Mouse (Mus musculus): Measurements from ENCODE around the gene Pex7. TPM values are rescaled to one million over a fixed set of nuclear protein-coding genes. Genes with fewer than 3 reads are reported as not detected.

Gene Pex7
- total and polyA plus RNA-seq, 2 experiments from 2014 or later: 24.2 to 46.7 TPM

- H3K4me1 ChIP-seq (ENCODE audit: control insufficient read depth, insufficient read depth): no peaks in the 10 kb centered on the region
- WGBS: 85% methylated on average over 3 of the region's 3 CpGs
- no peaks in the 10 kb centered on the region; the same call in 1 of the 2 replicates for H3K36me3 ChIP-seq (replicated peaks; ENCODE audit: control insufficient read depth, insufficient read depth, low read length)
- no peak for ATAC-seq (ENCODE audit: insufficient read depth, low read depth)
- H3K9ac ChIP-seq (replicated peaks; ENCODE audit: low read depth, low read length): no peak overlapping the region
- H3K4me2 ChIP-seq (ENCODE audit: low read depth, low read length): no peak overlapping the region
- no peaks in the 10 kb centered on the region for H3K9me3 ChIP-seq (replicated peaks; ENCODE audit: control insufficient read depth, low read length)
- no peak overlapping the region for H3K27ac ChIP-seq (ENCODE audit: low read depth)
- no peak for DNase-seq (ENCODE audit: low spot score)
- TF ChIP-seq CTCF (IDR thresholded peaks at IDR 0.05; ENCODE audit: low read depth) (no peak), EP300 (IDR thresholded peaks at IDR 0.05; ENCODE audit: low read depth) (no peak)
- no peak overlapping the region for H3K4me3 ChIP-seq (ENCODE audit: low read depth, low read length)
- H3K27me3 ChIP-seq (ENCODE audit: control insufficient read depth, insufficient read depth, low read length): no peaks in the 10 kb centered on the region
Measured at GRCm38 (mm10) chr10:19889908-19890307, 17.6 kb downstream of the Pex7 start.

GRCm38 (mm10) chr10:19886249-19886648, 21.2 kb downstream of the Pex7 start:
- Histone ChIP-seq H3K4me2 (ENCODE audit: low read depth, low read length) (no peak overlapping the region), H3K4me3 (ENCODE audit: low read depth, low read length) (no peak overlapping the region), H3K9ac (replicated peaks; ENCODE audit: low read depth, low read length) (no peak overlapping the region), H3K9me3 (replicated peaks; ENCODE audit: control insufficient read depth, low read length) (no peaks in the 10 kb centered on the region), H3K36me3 (replicated peaks; ENCODE audit: control insufficient read depth, insufficient read depth, low read length) (0 out of 2 replicates have a peak, but pooled peaks cover 4% of the 10 kb centered on the region), H3K27ac (ENCODE audit: low read depth) (no peak overlapping the region), H3K27me3 (ENCODE audit: control insufficient read depth, insufficient read depth, low read length) (no peaks in the 10 kb centered on the region), H3K4me1 (ENCODE audit: control insufficient read depth, insufficient read depth) (no peaks in the 10 kb centered on the region)
- TF ChIP-seq EP300 (IDR thresholded peaks at IDR 0.05; ENCODE audit: low read depth): no peak
- no peak for DNase-seq (ENCODE audit: low spot score)
- WGBS: 62% methylated on average over 3 of the region's 3 CpGs
- ATAC-seq (ENCODE audit: insufficient read depth, low read depth): no peak

DNA sequence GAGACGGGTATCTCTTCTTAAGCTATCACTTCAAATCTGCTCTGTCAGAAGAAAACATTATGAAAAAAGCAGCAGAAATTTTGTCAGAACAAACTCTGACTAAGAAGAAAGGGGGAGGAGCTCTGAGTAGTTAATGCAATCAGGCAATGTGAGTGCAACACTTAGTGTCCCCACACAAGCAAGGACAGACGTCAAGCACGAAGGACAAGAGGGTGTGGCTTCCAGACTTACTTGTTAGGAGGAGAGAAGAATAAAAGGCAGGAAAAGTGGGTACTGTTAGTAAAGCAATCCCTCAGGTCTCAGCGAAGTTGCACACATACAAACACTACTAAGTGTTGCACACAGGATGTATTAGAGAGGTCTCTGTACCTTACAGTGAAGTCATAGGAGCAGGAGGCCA, 23.1 kb downstream of the Pex7 start:
- DNase-seq (ENCODE audit: low spot score): no peak
- H3K9me3 ChIP-seq (replicated peaks; ENCODE audit: control insufficient read depth, low read length): no peaks in the 10 kb centered on the region
- no peak overlapping the region for H3K4me2 ChIP-seq (ENCODE audit: low read depth, low read length)
- H3K36me3 ChIP-seq (replicated peaks; ENCODE audit: control insufficient read depth, insufficient read depth, low read length): 0 out of 2 replicates have a peak, but pooled peaks cover 8% of the 10 kb centered on the region
- H3K4me1 ChIP-seq (ENCODE audit: control insufficient read depth, insufficient read depth): no peaks in the 10 kb centered on the region
- no peak overlapping the region for H3K4me3 ChIP-seq (ENCODE audit: low read depth, low read length)
- no peak for TF ChIP-seq EP300 (IDR thresholded peaks at IDR 0.05; ENCODE audit: low read depth)
- TF ChIP-seq CTCF (IDR thresholded peaks at IDR 0.05; ENCODE audit: low read depth): no peak
- no peak overlapping the region for H3K9ac ChIP-seq (replicated peaks; ENCODE audit: low read depth, low read length)
- H3K27me3 ChIP-seq (ENCODE audit: control insufficient read depth, insufficient read depth, low read length): no peaks in the 10 kb centered on the region
- H3K27ac ChIP-seq (ENCODE audit: low read depth): no peak overlapping the region
- 61% methylated on average over 4 of the region's 4 CpGs for WGBS
- no peak for ATAC-seq (ENCODE audit: insufficient read depth, low read depth)

DNA sequence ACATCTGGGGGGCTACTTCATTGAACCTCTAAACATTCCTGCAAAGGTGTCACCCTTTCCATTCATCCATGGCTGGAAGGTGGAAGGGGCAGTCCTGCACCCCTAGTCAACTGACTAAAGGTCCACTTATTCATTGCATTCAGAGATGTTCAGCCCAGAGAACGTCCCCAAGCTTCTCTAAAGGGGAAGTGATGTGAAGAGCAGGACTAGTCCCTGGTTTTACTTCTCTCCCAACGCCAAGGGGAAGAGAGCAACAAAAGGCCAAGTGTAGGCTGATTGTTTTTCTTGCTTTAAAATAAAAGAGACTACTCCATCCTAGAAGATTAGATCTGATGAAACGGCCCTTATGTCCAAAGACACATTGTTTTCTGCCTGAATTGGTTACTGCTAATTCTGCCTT, 27.1 kb downstream of the Pex7 start:
- WGBS: 68% methylated on average over 3 of the region's 3 CpGs
- no peak for DNase-seq (ENCODE audit: low spot score)
- TF ChIP-seq CTCF (IDR thresholded peaks at IDR 0.05; ENCODE audit: low read depth) (no peak), EP300 (IDR thresholded peaks at IDR 0.05; ENCODE audit: low read depth) (no peak)

GRCm38 (mm10) chr10:19879161-19879560, 28.3 kb downstream of the Pex7 start:
- WGBS: 76% methylated on average over 6 of the region's 6 CpGs
- no peaks in the 10 kb centered on the region for H3K4me1 ChIP-seq (ENCODE audit: control insufficient read depth, insufficient read depth)
- H3K9ac ChIP-seq (replicated peaks; ENCODE audit: low read depth, low read length): no peak overlapping the region
- no peaks in the 10 kb centered on the region for H3K9me3 ChIP-seq (replicated peaks; ENCODE audit: control insufficient read depth, low read length)
- no peak for ATAC-seq (ENCODE audit: insufficient read depth, low read depth)
- TF ChIP-seq CTCF (IDR thresholded peaks at IDR 0.05; ENCODE audit: low read depth) (no peak), EP300 (IDR thresholded peaks at IDR 0.05; ENCODE audit: low read depth) (no peak)
- no peak overlapping the region for H3K4me2 ChIP-seq (ENCODE audit: low read depth, low read length)
- no peaks in the 10 kb centered on the region for H3K27me3 ChIP-seq (ENCODE audit: control insufficient read depth, insufficient read depth, low read length)
- H3K27ac ChIP-seq (ENCODE audit: low read depth): no peak overlapping the region
- H3K4me3 ChIP-seq (ENCODE audit: low read depth, low read length): no peak overlapping the region
- DNase-seq (ENCODE audit: low spot score): no peak
- 0 out of 2 replicates have a peak, but pooled peaks cover 8% of the 10 kb centered on the region for H3K36me3 ChIP-seq (replicated peaks; ENCODE audit: control insufficient read depth, insufficient read depth, low read length)

More for the DNA sequence above, 27.1 kb downstream of the Pex7 start:
- H3K9me3 ChIP-seq (replicated peaks; ENCODE audit: control insufficient read depth, low read length): no peaks in the 10 kb centered on the region
- no peak overlapping the region for H3K4me3 ChIP-seq (ENCODE audit: low read depth, low read length)
- 0 out of 2 replicates have a peak, but pooled peaks cover 8% of the 10 kb centered on the region for H3K36me3 ChIP-seq (replicated peaks; ENCODE audit: control insufficient read depth, insufficient read depth, low read length)
- ATAC-seq (ENCODE audit: insufficient read depth, low read depth): no peak
- no peaks in the 10 kb centered on the region for H3K27me3 ChIP-seq (ENCODE audit: control insufficient read depth, insufficient read depth, low read length)
- no peak overlapping the region for H3K27ac ChIP-seq (ENCODE audit: low read depth)
- no peaks in the 10 kb centered on the region for H3K4me1 ChIP-seq (ENCODE audit: control insufficient read depth, insufficient read depth)
- H3K9ac ChIP-seq (replicated peaks; ENCODE audit: low read depth, low read length): no peak overlapping the region
- H3K4me2 ChIP-seq (ENCODE audit: low read depth, low read length): no peak overlapping the region

- DNase-seq (ENCODE audit: low spot score): no peak
- H3K27ac ChIP-seq (ENCODE audit: low read depth): no peak overlapping the region
- H3K27me3 ChIP-seq (ENCODE audit: control insufficient read depth, insufficient read depth, low read length): no peaks in the 10 kb centered on the region
- no peak overlapping the region for H3K9ac ChIP-seq (replicated peaks; ENCODE audit: low read depth, low read length)
- TF ChIP-seq EP300 (IDR thresholded peaks at IDR 0.05; ENCODE audit: low read depth): no peak
- no peak for TF ChIP-seq CTCF (IDR thresholded peaks at IDR 0.05; ENCODE audit: low read depth)
- WGBS: 80% methylated on average over 9 of the region's 9 CpGs
- ATAC-seq (ENCODE audit: insufficient read depth, low read depth): no peak
- no peaks in the 10 kb centered on the region for H3K4me1 ChIP-seq (ENCODE audit: control insufficient read depth, insufficient read depth)
- H3K9me3 ChIP-seq (replicated peaks; ENCODE audit: control insufficient read depth, low read length): no peaks in the 10 kb centered on the region
- 0 out of 2 replicates have a peak, but pooled peaks cover 8% of the 10 kb centered on the region for H3K36me3 ChIP-seq (replicated peaks; ENCODE audit: control insufficient read depth, insufficient read depth, low read length)
- no peak overlapping the region for H3K4me3 ChIP-seq (ENCODE audit: low read depth, low read length)
- no peak overlapping the region for H3K4me2 ChIP-seq (ENCODE audit: low read depth, low read length)
Measured at GRCm38 (mm10) chr10:19877679-19878078, 29.8 kb downstream of the Pex7 start.
